Mouse (Mus musculus) ES-Bruce4 (cell line): ENCODE data around the gene Rpl19. TPM values are rescaled to one million over a fixed set of nuclear protein-coding genes. Genes with fewer than 3 reads are reported as not detected.
A peak's percentile ranks its signal among the peaks of the same experiment; 100 is the strongest.

Experiments used
- H3K27ac ChIP-seq: 2 replicates; pipeline ENCODE4 v1.5.1; 2012; ENCODE audit warnings: low read length, inconsistent platforms; ENCODE audit not compliant: insufficient read depth
- H3K27me3 ChIP-seq: 2 replicates; pipeline ENCODE4 v1.6.1; 2012; ENCODE audit warnings: mild to moderate bottlenecking, low read length, inconsistent platforms; ENCODE audit not compliant: control insufficient read depth, poor library complexity, insufficient read depth, severe bottlenecking
- H3K36me3 ChIP-seq: 2 replicates; pipeline ENCODE4 v1.6.1; 2012; ENCODE audit warnings: inconsistent platforms, mild to moderate bottlenecking, low read length, moderate library complexity; ENCODE audit not compliant: control insufficient read depth, poor library complexity, insufficient read depth, severe bottlenecking
- H3K4me1 ChIP-seq: one replicate; pipeline ENCODE4 v1.8.1; 2011; ENCODE audit warnings: low read length; ENCODE audit not compliant: control insufficient read depth, insufficient read depth
- H3K4me3 ChIP-seq: 2 replicates; pipeline ENCODE4 v1.5.1; 2011; ENCODE audit warnings: low read depth, mild to moderate bottlenecking, low read length
- H3K9ac ChIP-seq: 2 replicates; pipeline ENCODE4 v1.6.1; 2012; ENCODE audit warnings: low read depth, mild to moderate bottlenecking, inconsistent platforms; ENCODE audit not compliant: poor library complexity, severe bottlenecking
- H3K9me3 ChIP-seq: replicated peaks from 2 replicates; pipeline ENCODE4 v1.6.1; 2012; ENCODE audit warnings: mild to moderate bottlenecking, low read length, inconsistent platforms; ENCODE audit not compliant: control insufficient read depth, poor library complexity, insufficient read depth, severe bottlenecking
- CTCF ChIP-seq: IDR thresholded peaks from one replicate; pipeline ENCODE4 v1.8.1; 2011; ENCODE audit warnings: low read depth, low read length
- EP300 ChIP-seq: IDR thresholded peaks from 2 replicates; pipeline ENCODE4 v1.6.1; 2011; ENCODE audit warnings: low read depth, low read length; ENCODE audit not compliant: insufficient read depth
- POLR2A ChIP-seq: IDR thresholded peaks from one replicate; pipeline ENCODE4 v1.8.1; 2011; ENCODE audit warnings: low read length; ENCODE audit not compliant: insufficient read depth
- polyA plus RNA-seq: library from polyadenylated mRNA; stranded (reverse); fragments of >200 nt; gene quantifications from 2 replicates; pipeline ENCODE4 v1.2.4, GENCODE M21; 2011; ENCODE audit warnings: low read depth; ENCODE audit not compliant: missing spikeins, insufficient read depth, insufficient read length

The Rpl19 gene
- polyA plus RNA-seq, 1 experiment, result 2,020 TPM

DNA sequence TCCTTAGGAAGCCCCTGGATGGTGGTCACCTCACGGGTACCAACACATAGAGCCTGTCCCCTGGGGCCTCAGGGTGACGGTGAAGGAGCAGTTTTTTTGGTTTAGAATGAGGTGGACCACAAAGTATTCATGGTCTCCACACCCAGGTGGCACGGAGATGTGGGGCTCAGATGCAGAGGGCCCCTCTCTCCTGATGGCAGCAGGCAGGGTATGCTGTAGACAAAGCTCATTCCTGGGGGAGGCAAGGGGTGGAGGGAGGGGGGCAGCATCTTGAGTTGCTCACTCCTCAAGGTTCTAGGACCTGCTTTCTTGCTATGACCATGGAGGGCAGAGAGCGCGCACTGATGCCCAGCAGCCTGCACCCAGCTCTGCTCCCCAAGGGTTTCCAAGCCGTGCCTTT lies 24.5 kb upstream of the Rpl19 start:
- no peaks in the 10 kb centered on the region for H3K36me3 ChIP-seq

DNA sequence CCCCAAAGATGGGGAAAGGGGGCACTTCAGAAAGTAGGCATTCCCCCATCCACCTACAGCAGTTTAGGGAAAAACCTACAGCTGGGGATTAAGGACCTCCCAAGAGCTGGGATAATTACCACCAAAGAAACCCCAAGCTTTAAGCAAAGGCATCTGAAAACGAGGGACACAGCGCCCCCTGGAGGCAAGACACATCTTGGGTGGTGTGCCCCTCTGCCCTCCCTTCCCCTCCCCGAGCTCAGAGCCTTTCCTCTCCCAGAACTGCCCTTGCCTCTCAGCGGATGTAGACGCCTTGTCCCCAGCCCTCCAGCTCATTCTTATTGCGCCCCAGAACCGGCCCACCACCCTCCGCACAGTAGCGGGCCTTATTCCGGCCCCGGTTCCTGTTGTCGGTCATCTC lies 23.9 kb upstream of the Rpl19 start:
- Histone ChIP-seq H3K4me1 (peaks cover 3% of the 10 kb centered on the region), H3K9ac (peak overlapping the region; percentile 50), H3K27me3 (no peaks in the 10 kb centered on the region), H3K36me3 (no peaks in the 10 kb centered on the region), H3K27ac (no peak overlapping the region), H3K4me3 (peak overlapping the region; percentile 26), H3K9me3 (no peaks in the 10 kb centered on the region)
- TF ChIP-seq CTCF, result peak; percentile 90
- no peak for TF ChIP-seq POLR2A
- no peak for TF ChIP-seq EP300

More for the DNA sequence above, 24.5 kb upstream of the Rpl19 start:
- Histone ChIP-seq H3K27ac (no peak overlapping the region), H3K27me3 (no peaks in the 10 kb centered on the region), H3K4me3 (no peak overlapping the region), H3K4me1 (peaks cover 3% of the 10 kb centered on the region), H3K9ac (no peak overlapping the region), H3K9me3 (no peaks in the 10 kb centered on the region)
- TF ChIP-seq POLR2A (no peak), EP300 (no peak), CTCF (no peak)

GRCm38 (mm10) chr11:98003171-98003671 lies 23.3 kb upstream of the Rpl19 start:
- TF ChIP-seq EP300 (no peak), CTCF (no peak), POLR2A (no peak)
- Histone ChIP-seq H3K27me3 (no peaks in the 10 kb centered on the region), H3K4me3 (peak overlapping the region; percentile 26), H3K9me3 (no peaks in the 10 kb centered on the region), H3K36me3 (no peaks in the 10 kb centered on the region), H3K27ac (no peak overlapping the region), H3K9ac (peak overlapping the region; percentile 50), H3K4me1 (peaks cover 3% of the 10 kb centered on the region)

- no peaks in the 10 kb centered on the region for H3K27me3 ChIP-seq
- no peak overlapping the region for H3K4me3 ChIP-seq
- TF ChIP-seq CTCF, result no peak
- no peak for TF ChIP-seq POLR2A
- no peak for TF ChIP-seq EP300
Observed at GRCm38 (mm10) chr11:98004161-98004560, 22.3 kb upstream of the Rpl19 start.

GRCm38 (mm10) chr11:98005076-98005475 lies 21.4 kb upstream of the Rpl19 start:
- Histone ChIP-seq H3K4me1 (peaks cover 3% of the 10 kb centered on the region), H3K27me3 (no peaks in the 10 kb centered on the region), H3K4me3 (peak overlapping the region; percentile 69), H3K36me3 (no peaks in the 10 kb centered on the region), H3K27ac (no peak overlapping the region), H3K9ac (peak overlapping the region; percentile 29), H3K9me3 (no peaks in the 10 kb centered on the region)
- no peak for TF ChIP-seq EP300
- peak; percentile 83 for TF ChIP-seq POLR2A
- TF ChIP-seq CTCF, result no peak

More at GRCm38 (mm10) chr11:98004161-98004560, 22.3 kb upstream of the Rpl19 start:
- Histone ChIP-seq H3K27ac (no peak overlapping the region), H3K4me1 (peaks cover 3% of the 10 kb centered on the region), H3K9me3 (no peaks in the 10 kb centered on the region), H3K9ac (peak overlapping the region; percentile 29; the same call in 1 of the 2 replicates), H3K36me3 (no peaks in the 10 kb centered on the region)

DNA sequence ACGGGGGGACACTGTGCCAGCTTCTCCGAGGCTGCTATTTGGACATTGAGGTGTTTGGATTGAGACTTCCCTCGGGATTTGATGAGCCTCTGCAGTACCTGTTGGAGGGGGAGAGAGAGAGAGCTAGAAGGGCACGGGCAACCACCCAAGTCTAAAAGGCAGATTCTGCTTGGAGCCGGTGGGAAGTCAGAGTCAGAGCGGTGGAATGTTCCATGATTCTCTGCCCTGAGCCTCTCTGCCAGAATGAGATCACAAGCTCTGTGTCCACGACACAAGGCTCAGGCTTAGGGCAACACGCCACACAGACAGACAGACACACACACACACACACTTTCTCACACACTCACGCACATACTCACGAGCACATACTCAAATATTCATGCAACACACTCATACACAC lies 20.8 kb upstream of the Rpl19 start:
- TF ChIP-seq POLR2A (no peak), CTCF (no peak), EP300 (no peak)
- Histone ChIP-seq H3K27me3 (no peaks in the 10 kb centered on the region), H3K9ac (no peak overlapping the region), H3K4me1 (peaks cover 3% of the 10 kb centered on the region), H3K4me3 (no peak overlapping the region), H3K27ac (no peak overlapping the region), H3K36me3 (no peaks in the 10 kb centered on the region), H3K9me3 (no peaks in the 10 kb centered on the region)
